Mouse (Mus musculus): ENCODE measurements around the gene Olfr555.

DNA sequence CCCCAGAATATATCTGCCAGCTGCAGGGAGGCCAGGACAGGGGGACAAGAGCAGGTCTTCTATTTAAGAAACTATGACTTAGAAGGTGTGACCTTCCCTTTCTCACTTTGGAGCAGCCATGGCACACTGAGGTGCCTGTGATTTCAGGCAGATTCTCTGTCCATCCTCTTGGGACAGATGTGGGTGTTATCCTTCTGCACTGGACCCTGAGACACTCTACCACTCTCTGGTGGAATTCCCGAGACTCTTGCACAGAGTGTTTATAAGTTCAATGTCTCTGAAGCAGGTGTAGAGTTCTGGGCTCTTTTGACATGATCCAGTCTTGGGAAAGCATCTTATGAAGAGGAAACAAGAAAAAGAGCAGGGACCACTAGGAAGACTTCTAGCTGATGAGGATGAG is 20.5 kb upstream of the Olfr555 start, which contains the start of gene Olfr554:
- TF ChIP-seq CTCF (IDR thresholded peaks at IDR 0.05; ENCODE audit: low read depth) (no peak), EP300 (IDR thresholded peaks at IDR 0.05; ENCODE audit: low read depth) (no peak)

Measured in heart, postnatal 0 days (tissue).